Mouse (Mus musculus) midbrain, embryonic 11.5 days (tissue): Measurements from ENCODE around the gene Rapgef3. TPM values are rescaled to one million over a fixed set of nuclear protein-coding genes. Genes with fewer than 3 reads are reported as not detected.

ENCODE experiments used
- ATAC-seq: fragments of 200-750 bp; cut with Nextera tagmentation; 2 replicates; pipeline ENCODE4 v1.8.0; 2017; ENCODE audit warnings: moderate TSS enrichment, moderate library complexity; ENCODE audit not compliant: low FRiP score
- DNase-seq: peaks from one replicate; pipeline ENCODE4 v3.0.0; 2015; ENCODE audit warnings: low spot score; ENCODE audit errors: missing footprints
- H3K27ac ChIP-seq: fragments of 300-500 bp; sonication (generic); 2 replicates; pipeline ENCODE4 v1.5.1; 2014; ENCODE audit warnings: low read depth, low read length
- H3K27me3 ChIP-seq: fragments of 300-500 bp; sonication (generic); 2 replicates; pipeline ENCODE4 v1.6.1; 2014; ENCODE audit warnings: mild to moderate bottlenecking, low read length, moderate library complexity, mixed read lengths; ENCODE audit not compliant: control insufficient read depth, insufficient read depth
- H3K36me3 ChIP-seq: fragments of 300-500 bp; sonication (generic); 2 replicates; pipeline ENCODE4 v1.6.1; 2014; ENCODE audit warnings: mild to moderate bottlenecking, low read length, moderate library complexity, mixed read lengths; ENCODE audit not compliant: control insufficient read depth, insufficient read depth
- H3K4me1 ChIP-seq: fragments of 300-500 bp; sonication (generic); 2 replicates; pipeline ENCODE4 v1.6.1; 2014; ENCODE audit warnings: low read length; ENCODE audit not compliant: control insufficient read depth, insufficient read depth
- H3K4me2 ChIP-seq: fragments of 300-500 bp; sonication (generic); 2 replicates; pipeline ENCODE4 v1.6.1; 2014; ENCODE audit warnings: mild to moderate bottlenecking, moderate library complexity
- H3K4me3 ChIP-seq: fragments of 300-500 bp; sonication (generic); 2 replicates; pipeline ENCODE4 v1.5.1; 2014; ENCODE audit warnings: low read depth, low read length
- H3K9ac ChIP-seq: fragments of 300-500 bp; sonication (generic); 2 replicates; pipeline ENCODE4 v1.6.1; 2014; ENCODE audit warnings: low read length
- H3K9me3 ChIP-seq: fragments of 300-500 bp; sonication (generic); 2 replicates; pipeline ENCODE4 v1.6.1; 2016; ENCODE audit warnings: low read length; ENCODE audit not compliant: control insufficient read depth
- WGBS: fragments of 180-500 bp; shearing (Covaris S2); extraction: QIAGEN DNeasy Blood & Tissue Kit; methylation state at CpG from one replicate; pipeline ENCODE4 v1.1.7; 2014; 5-methylcytosine and 5-hydroxymethylcytosine counted together
- polyA plus RNA-seq: library from polyadenylated mRNA; unstranded; fragments of >200 nt; fragmentation: Nextera tagmentation; extraction: Ambion mirVana; gene quantifications from 2 replicates; pipeline ENCODE4 v1.2.1, GENCODE M21; 2014

Rapgef3 gene
- polyA plus RNA-seq, 1 experiment from 2014 or later, result 3.0 TPM

DNA sequence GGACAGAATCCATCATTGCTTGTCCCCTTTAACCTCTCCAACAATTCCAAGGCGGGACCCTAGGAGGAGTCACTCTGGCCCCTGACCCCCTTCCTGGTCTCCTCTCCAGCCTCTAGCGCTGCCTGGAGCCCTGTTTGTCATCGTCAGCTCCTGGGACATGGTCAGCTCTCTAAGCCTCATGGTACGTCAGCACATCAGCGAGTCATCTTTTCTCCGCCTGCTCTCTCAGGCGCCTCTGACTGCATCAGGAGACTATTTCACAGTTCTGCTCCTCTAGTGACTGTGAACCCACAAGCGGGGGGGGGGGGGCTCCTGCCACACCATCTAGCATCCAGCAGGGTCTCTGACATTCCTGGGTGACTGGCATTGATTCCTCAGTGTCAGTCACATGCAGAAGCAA lies 12.4 kb downstream of the Rapgef3 start:
- Histone ChIP-seq H3K27me3 (no peaks in the 10 kb centered on the region), H3K4me3 (no peak overlapping the region), H3K4me1 (no peaks in the 10 kb centered on the region; the same call in 1 of the 2 replicates), H3K27ac (no peak overlapping the region), H3K9ac (no peak overlapping the region), H3K9me3 (no peaks in the 10 kb centered on the region), H3K36me3 (no peaks in the 10 kb centered on the region), H3K4me2 (no peak overlapping the region)
- DNase-seq (no peak), ATAC-seq (no peak)
- 49% methylated on average over 8 of the region's 8 CpGs for WGBS

DNA sequence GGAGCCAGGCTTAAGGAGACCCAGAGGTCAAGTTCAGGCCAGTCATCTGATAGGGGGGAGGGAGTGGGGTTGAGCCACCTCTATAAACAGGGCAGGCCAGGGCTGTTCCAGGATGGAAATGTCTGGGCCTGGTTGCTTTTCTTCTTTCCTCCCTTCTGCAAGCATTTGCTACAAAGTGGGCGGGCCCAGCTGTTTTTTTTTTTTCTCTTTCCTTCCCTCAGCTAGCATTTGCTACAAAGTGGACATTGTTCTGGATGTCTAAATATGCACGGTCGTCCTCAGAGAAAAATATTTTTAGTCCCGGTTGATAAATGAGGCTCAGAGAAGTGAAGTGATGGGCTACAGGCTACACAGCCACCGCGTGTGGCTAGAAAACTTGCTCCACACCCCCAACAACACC lies 13.3 kb downstream of the Rapgef3 start:
- no peak overlapping the region for H3K9ac ChIP-seq
- ATAC-seq, result no peak
- no peak overlapping the region for H3K4me3 ChIP-seq
- no peaks in the 10 kb centered on the region for H3K9me3 ChIP-seq
- no peak overlapping the region for H3K27ac ChIP-seq
- 87% methylated on average over 6 of the region's 6 CpGs for WGBS
- no peaks in the 10 kb centered on the region; the same call in 1 of the 2 replicates for H3K4me1 ChIP-seq
- H3K36me3 ChIP-seq, result no peaks in the 10 kb centered on the region
- H3K27me3 ChIP-seq, result no peaks in the 10 kb centered on the region
- no peak overlapping the region for H3K4me2 ChIP-seq
- no peak for DNase-seq

DNA sequence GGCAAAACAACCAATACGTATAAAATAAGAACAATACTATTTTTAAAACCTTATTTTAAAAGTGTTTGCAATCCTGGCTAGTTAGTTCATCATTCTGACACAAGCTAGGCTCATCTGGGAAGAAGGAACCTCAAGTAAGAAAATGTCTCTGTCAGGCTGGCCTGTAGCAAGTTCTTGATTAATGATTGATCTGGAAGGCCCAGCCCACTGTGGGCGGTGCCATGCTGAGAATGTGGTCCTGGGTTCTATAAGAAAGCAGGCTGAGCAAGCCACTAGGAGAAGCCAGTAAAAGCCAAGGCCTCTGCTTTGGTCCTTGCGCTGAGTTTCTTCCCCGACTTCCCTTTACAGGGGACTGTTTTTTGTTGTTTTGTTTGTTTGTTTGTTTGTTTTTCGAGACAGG lies 15.3 kb downstream of the Rapgef3 start:
- Histone ChIP-seq H3K9ac (no peak overlapping the region), H3K27me3 (no peaks in the 10 kb centered on the region), H3K36me3 (no peaks in the 10 kb centered on the region), H3K4me1 (peaks cover 5% of the 10 kb centered on the region), H3K27ac (no peak overlapping the region), H3K9me3 (no peaks in the 10 kb centered on the region), H3K4me2 (no peak overlapping the region), H3K4me3 (no peak overlapping the region)
- 91% methylated on average over 5 of the region's 5 CpGs for WGBS
- ATAC-seq, result no peak
- DNase-seq, result no peak

- Histone ChIP-seq H3K27me3 (no peaks in the 10 kb centered on the region), H3K9ac (no peak overlapping the region), H3K36me3 (no peaks in the 10 kb centered on the region), H3K9me3 (no peaks in the 10 kb centered on the region), H3K4me1 (peaks cover 5% of the 10 kb centered on the region), H3K4me3 (no peak overlapping the region), H3K4me2 (no peak overlapping the region), H3K27ac (no peak overlapping the region)
- 91% methylated on average over 2 of the region's 2 CpGs for WGBS
- DNase-seq, result no peak
- no peak for ATAC-seq
Observed at GRCm38 (mm10) chr15:97751676-97752075, 16.1 kb downstream of the Rapgef3 start.

GRCm38 (mm10) chr15:97750697-97751096 lies 17.1 kb downstream of the Rapgef3 start:
- no peak for DNase-seq
- peaks cover 5% of the 10 kb centered on the region for H3K4me1 ChIP-seq
- no peaks in the 10 kb centered on the region for H3K36me3 ChIP-seq
- H3K9ac ChIP-seq, result no peak overlapping the region
- H3K27ac ChIP-seq, result no peak overlapping the region
- WGBS, result 62% methylated on average over 12 of the region's 12 CpGs
- H3K9me3 ChIP-seq, result no peaks in the 10 kb centered on the region
- H3K4me3 ChIP-seq, result no peak overlapping the region
- no peaks in the 10 kb centered on the region for H3K27me3 ChIP-seq
- H3K4me2 ChIP-seq, result no peak overlapping the region
- peak; percentile 54; the same call in 1 of the 2 replicates for ATAC-seq

GRCm38 (mm10) chr15:97749841-97750240 lies 17.9 kb downstream of the Rapgef3 start:
- WGBS, result 90% methylated on average over 13 of the region's 13 CpGs

GRCm38 (mm10) chr15:97749397-97749796 lies 18.4 kb downstream of the Rapgef3 start:
- Histone ChIP-seq H3K36me3 (no peaks in the 10 kb centered on the region), H3K9ac (no peak overlapping the region), H3K27ac (no peak overlapping the region), H3K9me3 (no peaks in the 10 kb centered on the region), H3K4me3 (no peak overlapping the region), H3K4me2 (no peak overlapping the region), H3K4me1 (peaks cover 5% of the 10 kb centered on the region), H3K27me3 (no peaks in the 10 kb centered on the region)
- WGBS, result 89% methylated on average over 9 of the region's 9 CpGs
- ATAC-seq (no peak), DNase-seq (no peak)

More at GRCm38 (mm10) chr15:97749841-97750240, 17.9 kb downstream of the Rapgef3 start:
- no peak for ATAC-seq
- H3K27me3 ChIP-seq, result no peaks in the 10 kb centered on the region
- H3K9ac ChIP-seq, result no peak overlapping the region
- H3K4me2 ChIP-seq, result no peak overlapping the region
- H3K27ac ChIP-seq, result no peak overlapping the region
- DNase-seq, result no peak
- H3K36me3 ChIP-seq, result no peaks in the 10 kb centered on the region
- H3K4me1 ChIP-seq, result peaks cover 5% of the 10 kb centered on the region
- no peaks in the 10 kb centered on the region for H3K9me3 ChIP-seq
- no peak overlapping the region for H3K4me3 ChIP-seq

- 83% methylated on average over 4 of the region's 4 CpGs for WGBS
- Histone ChIP-seq H3K9me3 (no peaks in the 10 kb centered on the region), H3K27ac (no peak overlapping the region), H3K4me3 (no peak overlapping the region), H3K9ac (no peak overlapping the region), H3K4me1 (peaks cover 5% of the 10 kb centered on the region), H3K36me3 (no peaks in the 10 kb centered on the region), H3K4me2 (no peak overlapping the region), H3K27me3 (no peaks in the 10 kb centered on the region)
- ATAC-seq (no peak), DNase-seq (no peak)
Observed at GRCm38 (mm10) chr15:97748964-97749363, 18.8 kb downstream of the Rapgef3 start.

- no peaks in the 10 kb centered on the region for H3K9me3 ChIP-seq
- no peak overlapping the region for H3K9ac ChIP-seq
- H3K4me2 ChIP-seq, result no peak overlapping the region
- 24% methylated on average over 10 of the region's 10 CpGs for WGBS
- DNase-seq (no peak), ATAC-seq (peak; percentile 57)
- no peaks in the 10 kb centered on the region for H3K36me3 ChIP-seq
- H3K4me3 ChIP-seq, result no peak overlapping the region
- H3K27ac ChIP-seq, result no peak overlapping the region
- peaks cover 5% of the 10 kb centered on the region for H3K4me1 ChIP-seq
- H3K27me3 ChIP-seq, result no peaks in the 10 kb centered on the region
Observed at GRCm38 (mm10) chr15:97748309-97748708, 19.5 kb downstream of the Rapgef3 start.

DNA sequence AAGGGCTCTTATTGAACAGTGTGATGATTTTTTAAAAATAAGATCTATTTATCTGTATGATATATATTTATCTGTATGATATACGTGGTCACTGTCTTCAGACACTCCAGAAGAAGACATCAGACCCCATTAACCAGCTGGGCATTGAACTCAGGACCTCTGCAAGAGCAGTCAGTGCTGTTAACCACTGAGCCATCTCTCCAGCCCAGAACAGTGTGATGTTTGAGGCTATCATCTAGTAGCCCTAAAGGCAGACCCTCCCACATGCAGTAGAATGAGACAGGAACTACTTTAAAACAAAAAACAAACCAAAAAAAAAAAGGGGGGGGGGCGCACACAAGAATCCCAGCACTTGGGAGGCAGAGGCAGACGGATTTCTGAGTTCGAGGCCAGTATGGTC lies 20.3 kb downstream of the Rapgef3 start:
- no peak overlapping the region for H3K4me3 ChIP-seq
- WGBS, result 86% methylated on average over 4 of the region's 4 CpGs
- H3K9ac ChIP-seq, result no peak overlapping the region
- H3K9me3 ChIP-seq, result no peaks in the 10 kb centered on the region
- DNase-seq, result no peak
- H3K4me1 ChIP-seq, result peaks cover 5% of the 10 kb centered on the region
- H3K36me3 ChIP-seq, result no peaks in the 10 kb centered on the region
- no peak for ATAC-seq
- H3K27me3 ChIP-seq, result no peaks in the 10 kb centered on the region
- no peak overlapping the region for H3K4me2 ChIP-seq
- no peak overlapping the region for H3K27ac ChIP-seq
